Mouse (Mus musculus) liver, embryonic 14.5 days (tissue): ENCODE measurements around the gene Ppm1e.

Experiments
- CTCF ChIP-seq: IDR thresholded peaks from 2 replicates; pipeline ENCODE4 v1.5.1; 2016; ENCODE audit warnings: antibody characterized with exemption, low read depth, control low read depth
- EP300 ChIP-seq: IDR thresholded peaks from 2 replicates; pipeline ENCODE4 v1.6.1; 2016; ENCODE audit warnings: antibody characterized with exemption, low read depth

DNA sequence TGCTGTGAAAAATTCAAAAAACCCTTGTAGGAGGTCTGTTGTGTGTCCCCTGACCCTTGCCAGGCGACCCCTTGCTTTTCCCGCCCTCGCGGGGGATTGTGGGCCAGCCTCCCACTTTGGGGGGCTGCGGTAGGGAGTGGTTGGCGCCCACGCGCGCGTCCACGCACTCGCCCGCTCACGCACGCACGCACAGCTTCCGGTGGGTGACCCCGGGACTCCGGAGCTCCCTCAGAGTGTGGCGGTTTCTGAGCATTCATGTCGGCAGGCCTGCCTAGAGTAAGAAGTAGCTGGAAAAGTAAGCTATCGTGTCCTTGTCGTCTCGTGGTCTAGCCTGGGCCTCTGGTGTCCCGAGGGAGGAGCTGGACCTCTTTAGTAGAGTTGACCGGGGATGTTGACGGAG, 46.1 kb upstream of the Ppm1e start, which contains the start of the genes Rad51c and Tex14:
- TF ChIP-seq CTCF (no peak), EP300 (no peak)
